Mouse (Mus musculus): Measurements from ENCODE around the gene Adk. TPM values are rescaled to one million over a fixed set of nuclear protein-coding genes. Genes with fewer than 3 reads are reported as not detected.

The Adk gene
- total RNA-seq (2021) = 10 to 100 TPM; 59.5 to 61.9 TPM

DNA sequence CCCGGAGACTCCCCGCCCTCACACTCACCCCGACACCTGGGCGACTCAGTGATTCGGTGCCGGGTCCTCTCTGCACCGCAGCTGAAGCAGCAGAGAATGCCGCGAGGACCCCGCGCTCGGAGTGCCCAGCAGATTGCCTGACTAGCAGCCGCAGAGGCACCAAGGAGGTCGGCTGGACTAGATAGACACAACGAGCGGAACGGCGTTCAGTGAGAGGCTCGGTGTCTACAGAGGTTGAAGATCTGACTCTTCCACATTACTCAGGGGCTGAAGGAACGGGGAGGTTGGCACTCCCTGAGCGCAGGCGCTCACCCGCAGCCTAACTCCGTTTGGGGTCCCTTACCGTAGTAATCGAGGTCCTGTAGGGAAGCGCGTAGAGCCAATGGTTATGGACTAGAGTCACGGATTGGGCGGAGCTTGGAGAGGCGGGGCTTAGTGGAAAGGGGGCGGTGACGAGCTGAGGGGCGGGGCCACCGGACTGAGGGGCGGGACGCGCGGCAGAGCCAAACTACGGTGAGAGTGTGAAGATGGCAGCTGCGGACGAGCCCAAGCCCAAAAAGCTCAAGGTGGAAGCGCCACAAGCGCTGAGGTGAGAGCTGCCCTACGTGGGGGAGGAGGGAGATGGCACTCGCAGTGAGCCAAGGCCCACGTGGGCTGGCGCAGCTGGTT lies at the start of gene Adk, which contains the start of gene Ap3m1:
Gene Adk, plus strand, starts transcription at position 463 of the 669 bp plus-strand sequence.
Gene Ap3m1, minus strand, starts transcription at position 397 of the 669 bp plus-strand sequence.
- DNase-seq (ENCODE audit: extremely low spot score in 1 of 2, low spot score in 2 of 2) = peak; percentile 90 to 92
- intact Hi-C loops (cut with DNase I) = loop anchor here (5.0 kb wide), 1 partner anchor 65 kb away; no protein-coding TSS in a partner anchor

DNA sequence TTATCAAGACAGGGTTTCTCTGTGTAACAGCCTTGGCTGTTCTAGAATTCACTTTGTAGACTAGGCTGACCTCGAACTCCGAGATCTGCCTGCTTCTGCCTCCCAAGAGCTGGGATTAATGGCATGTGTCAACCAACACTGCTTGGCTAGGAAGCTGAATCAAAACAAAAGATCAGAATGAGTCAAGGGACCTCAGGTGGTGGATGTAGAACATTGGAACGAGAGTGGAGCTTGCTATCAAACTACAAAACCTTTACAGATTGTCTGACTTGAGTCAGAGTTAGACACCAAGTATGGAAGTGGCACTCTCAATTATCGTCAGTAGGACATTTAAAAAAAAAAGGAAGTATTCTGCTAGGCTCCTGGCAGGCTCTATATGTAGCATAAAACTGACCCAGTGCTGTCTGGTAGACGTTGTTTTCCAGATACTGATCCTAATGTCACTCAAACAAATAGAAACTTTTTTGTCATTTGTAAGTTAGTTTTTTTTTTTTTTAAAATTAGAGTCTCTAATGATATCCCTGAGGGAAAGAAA lies 38.5 kb upstream of the Adk start:
- no peak for DNase-seq (ENCODE audit: extremely low spot score in 1 of 2, low spot score in 2 of 2)
- intact Hi-C loops (cut with DNase I) = loop anchor here (10.0 kb wide), 1 partner anchor 289 kb away; no protein-coding TSS in a partner anchor

DNA sequence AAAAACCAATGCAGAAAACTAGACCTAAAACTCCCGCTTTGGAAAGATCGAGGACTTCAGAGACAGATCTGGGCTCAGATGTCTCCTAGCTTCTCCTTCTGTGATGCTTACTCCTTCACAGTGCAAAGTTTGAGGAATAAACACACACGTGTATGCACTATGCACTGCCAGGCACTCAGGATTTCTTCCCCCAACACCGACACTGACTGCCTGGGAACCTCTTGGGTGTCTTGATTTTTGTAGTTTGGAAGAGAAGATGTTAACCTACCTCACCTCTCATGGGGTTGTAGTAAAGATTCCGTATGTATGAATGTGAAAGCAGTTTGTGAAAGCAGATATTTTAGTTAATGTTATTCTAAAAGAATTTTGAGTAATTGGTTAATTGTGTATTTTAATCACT lies 34.5 kb upstream of the Adk start:
- DNase-seq (ENCODE audit: extremely low spot score in 1 of 2, low spot score in 2 of 2) = no peak
- intact Hi-C loops (cut with DNase I) = loop anchor here (10.0 kb wide), 1 partner anchor 293 kb away; no protein-coding TSS in a partner anchor

DNA sequence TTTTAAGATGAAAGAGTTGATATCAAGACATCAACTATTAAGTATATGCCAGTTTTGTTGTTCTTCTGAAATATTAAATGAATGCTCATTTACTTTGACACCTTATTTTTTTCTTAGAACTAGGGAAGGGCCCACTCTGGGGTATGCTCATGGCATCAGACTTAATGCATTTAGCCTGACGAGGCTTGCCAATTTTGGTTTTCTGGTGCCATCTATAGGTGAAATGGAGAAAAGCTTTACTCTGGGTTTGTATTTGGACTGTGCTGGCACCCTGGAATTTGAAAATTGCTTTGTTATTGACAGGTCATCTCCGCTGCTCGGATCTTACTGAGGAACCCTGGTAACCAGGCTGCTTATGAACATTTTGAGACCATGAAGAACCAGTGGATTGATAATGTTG lies 33.4 kb upstream of the Adk start:
- intact Hi-C loops (cut with DNase I) = loop anchor here (10.0 kb wide), 1 partner anchor 294 kb away; no protein-coding TSS in a partner anchor
- DNase-seq (ENCODE audit: extremely low spot score in 1 of 2, low spot score in 2 of 2) = peak in 1 of 2 experiments; percentile 53

DNA sequence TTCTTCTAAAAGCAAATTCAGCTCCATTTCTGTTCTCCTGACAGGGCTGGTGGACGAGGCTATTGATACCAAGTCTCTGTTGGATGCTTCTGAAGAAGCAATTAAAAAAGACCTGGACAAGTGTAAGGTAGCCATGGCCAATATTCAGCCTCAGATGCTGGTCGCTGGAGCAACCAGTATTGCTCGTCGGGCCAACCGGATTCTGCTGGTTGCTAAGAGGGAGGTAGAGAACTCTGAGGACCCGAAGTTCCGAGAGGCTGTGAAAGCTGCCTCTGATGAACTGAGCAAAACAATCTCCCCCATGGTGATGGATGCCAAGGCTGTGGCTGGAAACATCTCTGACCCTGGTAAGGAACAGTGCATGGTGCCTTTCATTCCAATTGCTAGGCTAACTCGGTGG lies 31.9 kb upstream of the Adk start:
- peak in 1 of 2 experiments; percentile 60 for DNase-seq (ENCODE audit: extremely low spot score in 1 of 2, low spot score in 2 of 2)
- intact Hi-C loops (cut with DNase I) = loop anchor here (10.0 kb wide), 1 partner anchor 276 kb away; no protein-coding TSS in a partner anchor

DNA sequence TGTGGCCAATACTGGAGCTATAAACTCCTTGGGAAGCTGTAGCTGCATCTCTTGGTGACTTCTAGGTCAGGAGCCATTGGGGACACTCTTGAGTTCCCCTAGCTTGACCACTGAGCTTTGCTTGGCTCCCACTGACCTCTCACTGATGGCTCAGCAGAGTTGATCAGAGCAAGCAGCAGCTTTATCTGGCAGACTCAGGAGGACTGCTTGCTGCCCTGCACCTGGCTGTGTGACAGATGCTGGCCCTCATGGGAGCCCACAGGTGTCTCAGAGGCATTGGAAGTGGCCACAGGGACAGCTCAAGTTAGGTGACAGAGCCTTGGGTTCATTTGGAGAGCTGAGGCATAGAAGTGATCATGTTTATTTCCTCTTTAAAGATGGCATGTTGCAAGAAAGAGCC lies 24.8 kb upstream of the Adk start:
- DNase-seq (ENCODE audit: extremely low spot score in 1 of 2, low spot score in 2 of 2) = no peak

DNA sequence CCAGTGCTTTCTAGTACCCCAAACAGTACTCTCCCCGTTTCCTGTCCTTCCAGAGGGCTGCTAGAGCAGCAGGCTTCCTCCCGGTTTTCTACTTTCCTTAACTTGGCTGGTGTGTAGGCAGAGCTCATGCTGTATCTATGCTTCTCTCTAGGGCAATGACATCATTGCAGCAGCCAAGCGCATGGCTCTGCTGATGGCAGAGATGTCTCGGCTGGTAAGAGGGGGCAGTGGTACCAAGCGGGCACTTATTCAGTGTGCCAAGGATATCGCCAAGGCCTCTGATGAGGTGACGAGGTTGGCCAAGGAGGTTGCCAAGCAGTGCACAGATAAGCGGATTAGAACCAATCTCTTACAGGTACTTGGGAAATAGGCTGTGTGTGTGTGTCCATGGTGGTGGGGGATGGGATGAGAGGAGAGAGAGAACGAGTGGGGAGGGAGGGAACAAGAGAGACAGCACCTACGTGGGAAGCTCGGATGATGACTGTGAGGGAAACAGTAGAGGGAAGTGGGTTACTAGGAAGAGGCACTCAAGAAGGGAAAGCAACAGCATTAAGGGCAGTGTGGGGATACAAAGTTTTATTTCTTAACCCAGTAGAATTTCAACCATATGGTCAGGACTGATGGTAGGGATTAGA lies 23.2 kb upstream of the Adk start:
- no peak for DNase-seq (ENCODE audit: extremely low spot score in 1 of 2, low spot score in 2 of 2)
- intact Hi-C loops (cut with DNase I) = loop anchor here (10.0 kb wide), 1 partner anchor 284 kb away; no protein-coding TSS in a partner anchor

More for the DNA sequence above, 24.8 kb upstream of the Adk start:
- intact Hi-C loops (cut with DNase I) = loop anchor here (10.0 kb wide), 1 partner anchor 283 kb away; no protein-coding TSS in a partner anchor

DNA sequence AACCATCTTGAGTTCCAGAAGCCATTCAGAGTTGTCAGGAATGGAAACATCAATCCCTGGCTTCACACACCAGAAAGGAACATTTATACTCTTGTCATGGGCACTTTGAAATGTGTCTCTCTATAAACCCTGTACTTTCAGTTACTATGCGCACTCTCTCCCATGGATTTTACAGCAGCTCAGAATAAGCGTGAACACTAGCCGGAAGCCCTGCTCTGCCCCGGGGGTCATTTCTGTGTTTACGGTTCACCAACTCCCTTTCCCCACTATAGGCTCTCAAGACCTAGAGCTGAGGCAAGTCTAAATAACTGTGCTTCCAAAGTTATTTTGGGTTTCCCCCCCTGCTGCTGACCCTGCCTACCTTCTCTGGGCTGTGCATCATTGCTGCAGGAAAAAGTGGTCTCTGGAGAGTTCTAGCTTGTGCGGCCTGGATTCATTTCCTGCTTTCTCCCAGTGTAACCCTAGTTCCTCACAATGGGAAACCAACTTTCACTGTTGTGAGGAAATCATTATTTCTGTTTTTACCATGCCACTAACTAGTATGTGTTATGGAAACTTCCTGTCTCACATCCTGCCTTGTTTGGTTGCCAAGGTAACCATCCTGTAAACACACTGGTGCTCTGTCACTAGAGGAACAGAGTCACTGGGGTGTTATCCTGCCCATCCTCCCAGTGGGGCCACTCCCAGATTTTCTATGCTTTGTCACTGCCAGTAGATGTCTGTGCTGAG lies 20.4 kb upstream of the Adk start:
- intact Hi-C loops (cut with DNase I) = no loop called here

DNA sequence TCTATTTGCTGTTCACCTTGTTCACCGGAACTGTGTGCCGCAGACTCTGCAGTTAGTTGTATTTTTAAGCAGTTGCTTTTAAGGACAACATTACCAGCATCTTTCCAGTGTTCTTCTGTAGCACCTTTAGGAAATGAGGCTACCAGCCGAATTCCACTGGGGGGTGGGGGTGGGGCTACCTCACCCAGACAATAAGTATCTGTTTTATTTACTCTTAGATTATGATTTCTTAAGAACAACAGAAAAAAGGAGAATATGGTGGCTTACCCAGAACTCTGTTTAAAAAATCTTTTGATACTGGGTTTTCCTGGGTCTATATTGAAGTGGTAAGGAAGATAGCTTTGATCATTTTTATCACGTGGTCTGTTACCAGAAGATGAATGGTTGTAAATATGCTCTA lies 18.1 kb upstream of the Adk start:
- intact Hi-C loops (cut with DNase I) = no loop called here
- no peak for DNase-seq (ENCODE audit: extremely low spot score in 1 of 2, low spot score in 2 of 2)

More for the DNA sequence above, 20.4 kb upstream of the Adk start:
- DNase-seq (ENCODE audit: extremely low spot score in 1 of 2, low spot score in 2 of 2) = peak in 1 of 2 experiments; percentile 82

DNA sequence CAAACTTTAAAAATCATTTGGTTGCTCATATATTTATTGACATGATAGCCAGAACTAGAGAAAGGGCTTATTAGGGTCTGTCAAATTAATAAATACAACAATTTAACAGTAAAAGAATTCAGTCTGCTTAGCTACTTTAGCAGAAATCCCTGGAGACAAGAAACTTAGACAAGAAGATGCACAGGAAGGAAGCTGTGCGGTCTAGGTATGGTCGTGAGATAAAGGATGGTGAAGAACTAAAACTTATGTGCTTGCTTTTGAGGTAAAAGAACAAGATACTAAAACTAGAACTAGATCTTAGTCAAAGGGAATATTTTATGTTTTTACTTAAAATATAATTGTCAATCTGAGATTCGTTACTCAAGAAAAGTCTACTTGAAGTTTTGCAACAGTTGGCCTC lies 17.6 kb upstream of the Adk start:
- no peak for DNase-seq (ENCODE audit: extremely low spot score in 1 of 2, low spot score in 2 of 2)
- intact Hi-C loops (cut with DNase I) = no loop called here

DNA sequence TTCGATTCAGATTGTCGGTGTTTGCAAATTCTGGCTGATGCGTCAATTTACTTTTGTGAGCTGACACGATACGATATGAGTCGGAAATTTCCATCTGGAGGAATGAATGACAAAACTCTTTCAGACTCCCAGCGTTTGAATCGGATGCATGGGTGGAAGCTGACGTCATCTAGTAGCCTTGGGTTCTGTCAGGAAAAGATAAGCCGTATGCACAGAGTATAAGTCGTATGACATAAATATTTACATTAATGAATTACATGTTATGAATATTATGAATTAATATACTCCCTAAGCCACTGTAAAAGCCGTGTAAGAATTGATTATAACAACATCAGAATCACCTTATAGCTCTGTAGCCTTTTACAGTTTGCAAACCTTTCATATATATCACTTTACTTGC lies 13.3 kb upstream of the Adk start:
- no peak for DNase-seq (ENCODE audit: extremely low spot score in 1 of 2, low spot score in 2 of 2)

DNA sequence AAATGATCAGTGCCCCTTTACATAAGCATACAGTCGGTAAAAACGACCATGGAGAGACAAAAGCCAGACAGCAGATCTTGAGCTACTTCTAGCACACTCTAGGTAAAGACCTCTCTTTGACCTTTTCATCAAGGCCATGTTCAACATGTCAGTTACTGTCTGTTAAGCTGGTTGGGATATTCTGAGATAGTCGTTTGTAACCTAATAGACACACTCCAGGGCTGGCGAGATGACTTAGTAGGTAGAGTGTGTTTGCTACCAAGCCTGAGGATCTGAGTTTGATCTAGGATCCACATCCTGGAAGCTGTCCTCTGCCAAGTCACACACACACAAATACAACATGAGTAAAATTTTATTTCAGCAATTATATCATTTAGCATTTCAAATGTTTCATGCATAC lies 12.8 kb upstream of the Adk start:
- DNase-seq (ENCODE audit: extremely low spot score in 1 of 2, low spot score in 2 of 2) = no peak
- intact Hi-C loops (cut with DNase I) = no loop called here

More for the DNA sequence above, 13.3 kb upstream of the Adk start:
- intact Hi-C loops (cut with DNase I) = no loop called here

DNA sequence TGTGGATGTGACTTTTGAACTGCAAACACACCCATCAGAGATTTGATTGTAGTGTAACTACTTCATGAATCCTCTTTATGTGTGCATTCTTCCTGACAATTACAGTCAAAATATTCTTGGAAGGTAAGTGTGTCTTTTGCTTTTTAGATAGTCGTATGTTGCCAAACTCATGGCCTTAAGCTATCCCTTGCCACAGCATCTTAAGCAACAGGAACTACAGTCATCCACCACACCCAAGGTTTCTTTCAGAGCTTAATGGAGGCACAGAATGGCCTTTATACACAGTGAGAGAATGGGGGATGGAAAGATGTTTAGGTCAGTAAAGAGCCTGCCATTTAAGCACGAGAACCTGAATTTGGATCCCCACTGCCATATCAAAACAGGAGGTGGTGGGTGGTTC lies 4.5 kb upstream of the Adk start:
- intact Hi-C loops (cut with DNase I) = no loop called here
- DNase-seq (ENCODE audit: extremely low spot score in 1 of 2, low spot score in 2 of 2) = no peak

DNA sequence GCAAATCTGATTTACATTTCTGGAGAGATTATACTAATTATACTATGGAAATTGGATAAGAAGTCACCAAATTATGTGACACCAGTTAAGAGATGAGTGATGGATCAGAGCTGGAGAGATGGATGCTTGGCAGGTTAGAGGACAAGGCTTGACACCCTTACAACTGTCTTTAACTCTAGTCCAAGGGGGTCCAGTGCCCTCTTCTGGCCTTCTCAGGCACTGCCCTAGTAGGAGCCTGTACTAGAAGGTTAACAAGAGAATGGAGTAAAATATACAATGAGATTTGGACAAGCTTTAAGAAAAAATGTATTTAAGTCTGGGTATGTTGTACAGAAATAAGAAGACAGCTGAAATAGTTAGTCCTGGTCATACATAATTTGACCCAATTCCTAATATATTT lies 3.5 kb upstream of the Adk start:
- intact Hi-C loops (cut with DNase I) = no loop called here
- DNase-seq (ENCODE audit: extremely low spot score in 1 of 2, low spot score in 2 of 2) = peak in 1 of 2 experiments; percentile 51

DNA sequence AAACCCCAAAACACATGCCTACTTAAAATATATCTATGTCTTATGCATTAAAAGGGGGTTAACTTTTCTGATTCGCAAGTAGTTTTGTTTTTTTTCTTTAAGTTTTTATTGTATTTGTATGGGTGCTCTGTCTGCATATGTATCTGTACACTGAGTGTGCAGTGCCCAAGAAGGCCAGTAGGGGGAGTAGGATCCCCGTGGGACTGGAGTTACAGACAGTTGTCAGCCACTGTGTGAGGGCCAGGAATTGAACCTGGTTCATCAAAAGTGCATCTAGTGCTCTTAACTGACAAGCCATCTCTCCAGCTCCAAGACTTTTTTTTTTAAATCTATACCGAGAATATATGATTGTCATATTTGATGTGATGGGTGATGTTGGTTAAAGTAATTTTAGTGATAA lies 1.6 kb upstream of the Adk start:
- intact Hi-C loops (cut with DNase I) = loop anchor here (5.0 kb wide), 1 partner anchor 67 kb away; no protein-coding TSS in a partner anchor
- DNase-seq (ENCODE audit: extremely low spot score in 1 of 2, low spot score in 2 of 2) = peak in 1 of 2 experiments; percentile 44

DNA sequence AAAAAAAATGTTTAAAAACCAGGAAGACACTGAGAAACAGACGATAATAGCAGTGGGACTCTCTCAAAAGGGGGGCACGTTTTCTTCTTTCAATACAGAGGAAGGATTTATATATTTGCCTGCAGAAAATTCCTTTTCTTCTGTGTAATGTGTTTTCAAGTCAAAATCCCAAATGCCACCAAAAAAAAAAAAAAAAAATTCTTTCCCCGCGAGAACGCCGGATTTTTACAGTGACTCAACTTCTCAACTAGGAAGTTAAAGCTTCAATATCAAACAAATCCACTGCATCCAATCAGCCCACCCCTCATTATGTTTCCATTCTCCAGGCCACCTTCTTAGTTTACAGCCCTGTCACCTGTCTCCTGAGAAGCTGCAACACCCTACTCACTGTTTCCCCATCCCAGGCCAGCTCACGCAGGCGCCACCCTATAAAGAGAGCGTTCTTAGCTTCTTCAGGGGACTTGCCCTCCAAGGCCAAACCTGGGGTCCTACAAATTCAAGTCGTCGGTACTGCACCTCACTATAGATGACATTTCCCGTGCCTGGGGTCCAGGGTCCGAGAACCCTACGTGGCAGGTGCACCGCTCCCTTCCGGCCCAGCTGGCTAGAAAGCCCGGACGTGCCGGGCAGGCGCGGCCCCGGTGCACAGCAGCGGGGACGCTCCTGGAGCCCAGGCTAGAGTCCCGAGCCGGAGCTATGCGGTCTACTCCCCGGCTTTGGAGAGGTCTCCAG lies 828 bp upstream of the Adk start:
- intact Hi-C loops (cut with DNase I) = loop anchor here (5.0 kb wide), 1 partner anchor 66 kb away; no protein-coding TSS in a partner anchor

DNA sequence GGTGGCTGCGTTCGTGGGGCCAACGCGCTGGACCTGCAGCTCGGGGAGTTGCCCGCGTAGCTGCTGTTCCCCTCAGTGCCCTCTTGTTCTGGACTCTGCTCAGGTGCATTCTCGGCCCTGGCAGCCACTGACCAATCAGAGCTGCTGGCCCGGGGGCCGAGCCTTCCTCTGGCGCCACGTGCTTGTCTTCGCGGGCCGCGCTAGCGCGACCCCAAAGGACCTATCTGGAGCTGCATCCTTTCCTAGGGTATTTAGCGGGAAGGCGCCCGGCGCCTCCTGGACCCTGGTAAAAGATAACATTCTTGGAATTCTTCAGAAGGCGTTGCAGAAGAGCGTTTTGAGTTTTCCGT lies 382 bp downstream of the Adk start:
- DNase-seq (ENCODE audit: extremely low spot score in 1 of 2, low spot score in 2 of 2) = peak; percentile 62 to 86
- intact Hi-C loops (cut with DNase I) = loop anchor here (5.0 kb wide), 1 partner anchor 65 kb away; no protein-coding TSS in a partner anchor

More for the DNA sequence above, 828 bp upstream of the Adk start:
- DNase-seq (ENCODE audit: extremely low spot score in 1 of 2, low spot score in 2 of 2) = no peak

DNA sequence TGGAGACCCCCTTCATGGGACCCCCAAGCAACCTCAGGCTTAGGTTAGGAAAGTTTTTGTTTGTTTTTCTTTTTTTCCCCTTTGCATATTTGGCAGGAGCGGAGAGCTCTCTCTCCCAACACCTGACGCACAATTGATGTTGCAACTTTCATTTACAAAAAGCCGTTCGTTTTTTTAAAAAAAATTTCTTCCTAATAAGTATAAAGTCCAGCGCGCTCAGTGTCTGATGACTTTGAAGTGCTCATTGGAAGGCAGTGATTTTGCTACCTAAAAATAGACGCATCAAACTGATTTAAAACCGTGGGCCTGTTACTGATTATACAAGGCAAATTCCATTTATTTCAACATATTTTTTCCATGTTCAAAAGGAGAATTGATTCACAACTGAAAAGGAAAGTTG lies 777 bp downstream of the Adk start:
- DNase-seq (ENCODE audit: extremely low spot score in 1 of 2, low spot score in 2 of 2) = no peak
- intact Hi-C loops (cut with DNase I) = loop anchor here (5.0 kb wide), 1 partner anchor 64 kb away; no protein-coding TSS in a partner anchor
